Mouse (Mus musculus): Measurements from ENCODE around the gene Primpol.

GRCm38 (mm10) chr8:46547245-46547644 is 69.8 kb downstream of the Primpol start:
- no peak for TF ChIP-seq GATA1 (IDR thresholded peaks at IDR 0.05; ENCODE audit: borderline replicate concordance, low read length)
- TF ChIP-seq FLI1 (IDR thresholded peaks at IDR 0.05; ENCODE audit: low read length): no peak

Data from megakaryocyte, embryonic 14.5 days (primary cell).